In genomic region chr19:58060854-58061358, GRCm38 (mm10) we compare ENCODE assay signal across 8 mouse cellular contexts.
DNase-seq lines count a peak whose midpoint lies in the region; ATAC-seq lines count a peak whose summit lies in the region.

No protein-coding gene starts in this region.

- intact Hi-C loops in left cerebral cortex, postnatal 4 days (cut with DNase I): no loop called here
- intact Hi-C loops in left cerebral cortex, postnatal 36 days (cut with DNase I): no loop called here

- H3K27ac ChIP-seq in forebrain, embryonic 15.5 days (replicated peaks): 0 out of 2 replicates have a peak overlapping the region, but pooled peaks have one; percentile 36
- H3K27ac ChIP-seq in limb, embryonic 11.5 days (replicated peaks; ENCODE audit: low read depth, low read length): no peak overlapping the region
- no peak overlapping the region for H3K27ac ChIP-seq in neural tube, embryonic 15.5 days (replicated peaks)

- no peaks in the 10 kb centered on the region for H3K27me3 ChIP-seq in forebrain, embryonic 15.5 days
- no peaks in the 10 kb centered on the region for H3K27me3 ChIP-seq in limb, embryonic 11.5 days (ENCODE audit: control insufficient read depth, insufficient read depth, low read length)
- H3K27me3 ChIP-seq in neural tube, embryonic 15.5 days (replicated peaks): no peaks in the 10 kb centered on the region

- 0 out of 2 replicates have a peak overlapping the region, but pooled peaks have one; percentile 2 for H3K4me3 ChIP-seq in forebrain, embryonic 15.5 days
- H3K4me3 ChIP-seq in limb, embryonic 11.5 days (ENCODE audit: low read depth, low read length): no peak overlapping the region
- no peak overlapping the region for H3K4me3 ChIP-seq in neural tube, embryonic 15.5 days (replicated peaks)

- H3K36me3 ChIP-seq in forebrain, embryonic 15.5 days: no peaks in the 10 kb centered on the region
- H3K36me3 ChIP-seq in limb, embryonic 11.5 days (ENCODE audit: control insufficient read depth, insufficient read depth, low read length): no peaks in the 10 kb centered on the region
- H3K36me3 ChIP-seq in neural tube, embryonic 15.5 days: no peaks in the 10 kb centered on the region

- peak; percentile 59 for ATAC-seq in forebrain, embryonic 15.5 days (replicated peaks)
- peak; percentile 47; the same call in 1 of the 2 replicates for ATAC-seq in limb, embryonic 11.5 days (ENCODE audit: insufficient number of reproducible peaks, low FRiP score, low TSS enrichment, low read depth)
- ATAC-seq in neural tube, embryonic 15.5 days (ENCODE audit: low FRiP score): peak; percentile 43; the same call in 1 of the 2 replicates
- no peak for ATAC-seq in granulocyte monocyte progenitor cell, adult 5-6 weeks (replicated peaks; ENCODE audit: poor library complexity, severe bottlenecking)
- no peak for ATAC-seq in monocyte, adult 5-6 weeks (replicated peaks; ENCODE audit: insufficient number of reproducible peaks, low FRiP score, low TSS enrichment, poor library complexity, severe bottlenecking)

- WGBS in forebrain, embryonic 15.5 days: 7% methylated on average over 15 of the region's 15 CpGs
- 23% methylated on average over 15 of the region's 15 CpGs for WGBS in limb, embryonic 11.5 days
- WGBS in neural tube, embryonic 15.5 days: 7% methylated on average over 15 of the region's 15 CpGs

- no peaks in the 10 kb centered on the region for H3K9me3 ChIP-seq in forebrain, embryonic 15.5 days
- H3K9me3 ChIP-seq in limb, embryonic 11.5 days (ENCODE audit: control insufficient read depth, low read length): no peaks in the 10 kb centered on the region
- no peaks in the 10 kb centered on the region for H3K9me3 ChIP-seq in neural tube, embryonic 15.5 days (replicated peaks)

- H3K9ac ChIP-seq in forebrain, embryonic 15.5 days (replicated peaks): 0 out of 2 replicates have a peak overlapping the region, but pooled peaks have one; percentile 1
- H3K9ac ChIP-seq in limb, embryonic 11.5 days (ENCODE audit: low read length): no peak overlapping the region
- H3K9ac ChIP-seq in neural tube, embryonic 15.5 days (replicated peaks): 0 out of 2 replicates have a peak overlapping the region, but pooled peaks have one; percentile 1

- peak; percentile 15 for DNase-seq in left cerebral cortex, postnatal 4 days
- no peak for DNase-seq in left cerebral cortex, postnatal 36 days (ENCODE audit: low spot score in 2 of 2)
- DNase-seq in limb, embryonic 11.5 days (ENCODE audit: low spot score): peak; percentile 58
- no peak for DNase-seq in layer of hippocampus, adult 9-10 months (ENCODE audit: low spot score)

- peaks cover 41% of the 10 kb centered on the region for H3K4me1 ChIP-seq in forebrain, embryonic 15.5 days
- peaks cover 3% of the 10 kb centered on the region for H3K4me1 ChIP-seq in limb, embryonic 11.5 days (ENCODE audit: control insufficient read depth, insufficient read depth, low read length)
- H3K4me1 ChIP-seq in neural tube, embryonic 15.5 days: peaks cover 36% of the 10 kb centered on the region

- peak overlapping the region; percentile 26 for H3K4me2 ChIP-seq in forebrain, embryonic 15.5 days (replicated peaks)
- no peak overlapping the region for H3K4me2 ChIP-seq in limb, embryonic 11.5 days (ENCODE audit: low read depth, severe bottlenecking)
- peak overlapping the region; percentile 31 for H3K4me2 ChIP-seq in neural tube, embryonic 15.5 days

Comparison
In these comparisons a context has a peak if more than half of its experiments do, and no peak if none do; other contexts are left out.
1. DNase-seq: peak in left cerebral cortex, postnatal 4 days (single experiment) and limb, embryonic 11.5 days (single experiment); none in left cerebral cortex, postnatal 36 days (0 of 2) and layer of hippocampus, adult 9-10 months (single experiment).
2. ATAC-seq: peak in forebrain, embryonic 15.5 days (single experiment), limb, embryonic 11.5 days (single experiment) and neural tube, embryonic 15.5 days (single experiment); none in granulocyte monocyte progenitor cell, adult 5-6 weeks (single experiment) and monocyte, adult 5-6 weeks (single experiment).